Mouse (Mus musculus) C2C12 (cell line): ENCODE data around the gene Phldb1.

Experiments
- CEBPB ChIP-seq: IDR thresholded peaks from one replicate; pipeline ENCODE4 v1.6.1; 2011; ENCODE audit warnings: low read depth, mild to moderate bottlenecking, control low read depth, moderate library complexity
- CTCF ChIP-seq: IDR thresholded peaks from one replicate; pipeline ENCODE4 v1.5.1; 2011; ENCODE audit not compliant: control insufficient read depth, insufficient read depth, insufficient read length
- FOSL1 ChIP-seq: IDR thresholded peaks from one replicate; pipeline ENCODE4 v1.8.0; 2011; ENCODE audit warnings: mild to moderate bottlenecking, low read length; ENCODE audit not compliant: poor library complexity, insufficient read depth, severe bottlenecking
- MAX ChIP-seq: IDR thresholded peaks from one replicate; pipeline ENCODE4 v1.6.1; 2011; ENCODE audit warnings: mild to moderate bottlenecking, control low read depth
- MYOG ChIP-seq: IDR thresholded peaks from one replicate; pipeline ENCODE4 v1.6.1; 2011; ENCODE audit not compliant: control insufficient read depth, insufficient read length; ENCODE audit errors: extremely low read depth
- USF1 ChIP-seq: IDR thresholded peaks from one replicate; pipeline ENCODE4 v1.6.1; 2011; ENCODE audit warnings: low read depth, mild to moderate bottlenecking, control low read depth, moderate library complexity

DNA sequence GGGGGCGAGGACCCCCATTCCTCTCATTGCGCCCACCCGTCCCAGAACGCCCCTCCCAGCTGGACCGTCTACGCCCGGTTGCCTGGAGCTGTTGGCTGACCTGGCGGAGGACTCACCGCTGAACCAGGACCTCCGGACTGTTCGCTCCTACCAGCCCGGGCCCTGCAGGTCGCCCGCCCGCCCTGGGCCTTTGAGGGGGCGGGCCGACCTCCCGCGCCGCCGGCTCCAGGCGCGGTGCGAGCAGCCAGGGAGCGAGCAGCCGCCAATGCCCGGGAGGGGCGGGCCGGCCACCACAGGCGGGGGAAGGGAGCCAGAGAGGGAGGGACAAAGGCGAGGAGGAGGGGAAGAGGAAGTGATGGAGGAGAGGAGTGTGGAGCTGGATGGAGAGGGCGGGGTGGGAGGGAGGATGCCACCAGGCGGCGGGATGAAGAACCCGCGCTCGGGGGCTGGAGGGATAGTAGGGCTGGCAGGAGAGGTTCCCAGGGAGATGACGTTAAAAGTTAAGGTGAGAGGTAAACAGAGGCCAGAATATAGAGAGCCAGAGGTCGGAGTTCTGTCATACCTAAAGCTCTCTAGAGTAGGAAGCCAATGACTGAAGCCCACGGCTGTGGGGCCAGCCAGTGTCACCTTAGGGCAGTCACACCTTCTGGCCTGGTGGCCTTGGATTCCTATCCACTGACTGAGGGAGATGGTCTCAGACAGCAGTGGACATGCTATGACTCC, 13.7 kb downstream of the Phldb1 start:
- TF ChIP-seq CTCF (no peak), USF1 (no peak), MYOG (no peak), MAX (no peak), CEBPB (no peak), FOSL1 (no peak)
